Mouse (Mus musculus) right cerebral cortex, postnatal 10 days (tissue): Measurements from ENCODE around the gene 1700011L22Rik.
A peak's percentile ranks its signal among the peaks of the same experiment; 100 is the strongest.

ENCODE experiments used
- DNase-seq, 2 experiments: peaks; one replicate each; pipeline ENCODE4 v3.0.0; 2021; ENCODE audit warnings: low spot score in 2 of 2

The 1700011L22Rik gene

DNA sequence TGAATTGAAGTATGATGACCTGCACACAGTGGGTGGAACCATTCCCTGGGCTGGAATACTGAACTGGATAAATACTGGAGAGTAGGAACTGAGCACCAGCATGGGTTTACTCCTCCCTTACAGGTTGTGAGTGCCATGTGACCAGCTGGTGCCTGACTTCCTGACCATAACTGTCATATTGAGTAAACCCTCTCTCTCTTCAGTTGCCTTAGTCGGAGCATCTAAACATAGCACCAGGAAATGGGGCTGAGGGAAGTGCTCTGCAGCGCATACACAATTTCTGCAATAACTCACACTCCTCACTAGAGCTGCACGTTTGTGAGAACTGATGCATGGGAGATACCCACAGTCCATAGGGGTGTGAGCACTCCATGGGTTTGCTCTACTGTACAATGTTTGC is 9.1 kb downstream of the 1700011L22Rik start:
- no peak for DNase-seq

DNA sequence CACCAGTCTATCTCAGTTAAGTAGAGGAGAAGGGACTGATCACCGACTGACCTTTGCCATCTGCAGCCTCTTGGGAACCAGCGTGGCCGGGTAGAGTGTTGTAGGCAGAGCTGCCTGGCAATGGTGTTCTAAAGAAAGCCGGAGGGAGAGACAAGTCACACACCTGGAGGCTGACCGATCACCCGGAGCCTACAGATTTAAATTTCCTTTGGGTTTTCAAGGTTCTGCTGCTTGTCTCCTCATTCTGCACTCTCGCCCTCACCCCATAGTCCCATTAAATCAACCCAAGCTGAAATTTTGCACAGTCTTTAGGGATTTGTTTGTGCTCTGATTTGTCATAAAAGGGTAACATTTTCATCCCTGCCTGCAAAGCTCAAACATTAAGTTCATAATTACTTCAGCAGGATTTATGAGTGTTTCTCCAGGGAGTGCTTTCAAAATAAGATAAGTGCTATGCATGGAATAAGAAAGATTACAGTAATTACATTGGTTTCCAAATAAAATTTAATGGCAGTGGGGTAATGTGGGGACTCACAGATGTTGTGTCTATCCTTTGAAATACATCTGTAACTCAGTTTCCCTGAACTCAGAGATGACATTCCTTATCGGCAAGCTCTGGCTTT is 19.0 kb downstream of the 1700011L22Rik start:
- no peak for DNase-seq

DNA sequence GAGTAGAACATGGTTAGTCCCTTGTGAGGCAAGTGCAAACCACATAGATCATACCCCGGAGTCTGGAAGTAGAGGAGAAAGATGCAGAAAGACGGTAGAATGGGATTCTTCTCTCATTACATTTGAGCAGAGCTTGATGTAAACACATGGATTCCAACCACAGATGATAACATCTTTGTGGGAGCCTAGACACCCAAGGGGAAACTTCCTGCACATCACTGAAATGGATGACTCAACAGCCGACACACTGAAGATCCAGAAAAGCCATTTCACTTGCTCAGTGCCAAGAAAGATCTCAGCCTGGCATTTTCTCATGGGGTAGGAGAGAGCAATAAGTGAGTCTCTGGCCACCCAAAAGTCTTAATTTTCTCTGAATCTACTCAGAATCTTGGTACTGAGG is 20.5 kb downstream of the 1700011L22Rik start:
- DNase-seq = no peak

DNA sequence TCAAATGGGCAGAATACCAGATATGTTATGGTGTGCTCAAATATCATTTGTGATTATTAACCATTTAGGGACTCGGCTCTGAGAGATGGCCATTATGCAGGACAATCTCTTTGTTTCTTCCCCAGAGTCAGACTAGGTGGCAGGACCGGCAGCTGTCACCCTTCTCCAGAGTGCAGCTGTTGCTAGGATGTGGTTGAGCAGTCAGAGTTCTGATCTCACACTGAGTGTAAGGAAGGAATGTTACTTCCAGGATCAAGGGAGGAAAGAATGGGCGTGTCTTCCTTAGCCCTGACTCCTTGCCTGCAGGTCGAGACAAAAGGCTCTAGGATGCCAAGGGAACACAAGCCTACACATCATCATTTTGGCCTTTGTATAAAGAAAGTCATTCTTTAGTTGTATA is 21.2 kb downstream of the 1700011L22Rik start:
- DNase-seq = no peak

DNA sequence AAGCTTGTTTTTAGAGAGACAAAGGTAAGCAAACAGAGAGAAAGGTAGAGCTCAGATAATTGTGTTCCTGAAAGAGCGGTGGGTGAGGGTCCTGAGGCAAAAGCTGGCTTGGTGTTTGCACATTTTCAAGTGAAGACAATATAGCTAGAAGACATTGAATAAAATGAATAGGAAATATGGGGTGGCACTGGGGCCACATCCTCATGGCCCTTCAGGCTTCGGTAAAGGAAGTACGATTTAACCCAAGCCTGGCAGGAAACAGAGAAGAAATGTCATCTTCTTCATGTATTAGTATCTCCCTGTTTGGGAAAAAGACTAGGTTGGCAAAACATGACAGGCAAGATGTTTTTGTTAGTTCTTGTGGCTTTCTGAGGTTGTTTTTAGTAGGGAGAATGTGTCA is 22.3 kb downstream of the 1700011L22Rik start:
- no peak for DNase-seq

DNA sequence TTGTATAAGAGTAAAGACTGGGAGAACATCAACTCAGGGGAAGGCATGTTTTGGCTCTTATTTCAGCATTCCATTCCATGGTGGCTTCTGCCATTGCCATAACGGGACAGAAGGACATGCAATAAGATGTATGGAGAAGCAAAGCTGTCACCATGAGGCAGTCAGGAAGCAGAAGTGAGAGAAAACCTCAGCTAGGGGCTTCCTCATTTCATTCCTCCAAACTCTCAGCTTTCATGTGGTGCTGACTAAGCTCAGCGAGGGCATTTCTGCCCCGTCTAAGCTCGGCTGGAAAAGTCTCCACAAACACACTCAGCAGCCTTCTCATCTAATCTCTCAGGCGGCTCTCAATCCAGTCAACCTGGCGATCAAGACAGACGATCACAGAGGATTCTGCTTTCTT is 22.8 kb downstream of the 1700011L22Rik start:
- DNase-seq = no peak

DNA sequence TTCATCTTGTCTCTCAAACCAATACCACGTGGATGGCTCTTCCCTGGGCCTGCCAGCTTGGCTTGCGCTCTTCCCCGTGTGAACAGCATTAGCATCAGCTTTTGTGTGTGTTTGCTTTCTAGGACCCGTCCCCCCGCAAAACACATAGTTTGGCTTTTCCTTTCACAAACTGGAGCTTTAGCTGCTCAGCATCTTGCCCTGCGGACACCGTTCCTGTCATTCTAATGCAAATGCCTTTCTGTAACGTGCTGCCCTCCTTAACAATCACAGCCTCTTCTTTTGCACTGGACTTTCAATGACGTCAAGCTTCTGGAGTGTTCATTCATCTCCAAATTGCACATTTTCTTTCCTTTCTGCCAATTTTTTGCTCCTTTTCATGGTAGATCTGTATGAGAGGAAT is 24.0 kb downstream of the 1700011L22Rik start:
- no peak for DNase-seq

DNA sequence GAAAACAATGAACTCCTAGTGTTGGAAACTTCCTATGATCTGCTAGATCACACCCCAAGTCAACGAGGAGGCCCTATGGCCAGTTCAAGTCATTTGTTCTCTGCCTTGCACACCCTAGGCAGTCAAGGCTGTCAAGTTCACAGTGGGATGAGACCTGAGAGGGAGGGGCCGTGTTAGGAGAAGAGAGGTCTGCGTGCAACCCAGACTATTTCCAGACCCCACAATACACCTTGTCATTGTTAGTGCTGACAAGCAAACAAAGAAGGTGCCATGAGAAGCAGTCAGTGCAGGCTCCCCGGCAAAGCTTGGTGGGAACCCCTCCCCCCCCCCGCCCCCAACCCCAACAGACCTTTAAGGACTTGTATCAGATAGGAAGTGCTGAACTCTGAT is 25.6 kb downstream of the 1700011L22Rik start:
- no peak for DNase-seq

DNA sequence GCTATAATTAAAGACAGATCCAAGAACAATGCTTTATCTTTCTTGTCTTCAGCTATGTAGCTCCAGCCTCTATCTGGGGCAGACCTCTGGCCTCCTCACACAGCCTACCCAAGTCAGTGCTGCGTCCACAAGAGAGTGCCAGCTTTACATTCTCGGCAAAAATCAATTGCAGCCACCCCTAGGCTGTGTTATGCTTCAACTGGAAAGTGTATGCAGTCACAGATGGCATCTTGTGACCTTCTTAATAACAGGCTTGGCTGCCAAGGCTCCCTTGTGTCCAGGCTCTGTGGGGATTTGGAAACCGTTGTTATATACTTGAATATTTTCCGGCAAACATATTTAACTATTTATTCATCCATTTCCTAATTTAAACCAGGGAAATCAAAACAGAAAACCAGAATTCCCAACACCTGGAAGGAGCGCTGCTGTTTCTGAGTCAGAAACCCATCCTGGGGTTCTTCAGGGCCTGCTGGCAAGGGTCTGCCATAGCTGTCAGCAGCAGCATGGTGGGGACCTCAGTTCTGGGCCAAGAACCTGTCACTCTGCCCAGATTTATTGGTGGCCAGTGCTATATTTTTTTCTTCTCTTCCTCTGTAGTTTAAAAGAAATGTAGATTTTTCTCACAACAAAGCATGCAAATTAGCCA is 26.1 kb downstream of the 1700011L22Rik start:
- DNase-seq = no peak

DNA sequence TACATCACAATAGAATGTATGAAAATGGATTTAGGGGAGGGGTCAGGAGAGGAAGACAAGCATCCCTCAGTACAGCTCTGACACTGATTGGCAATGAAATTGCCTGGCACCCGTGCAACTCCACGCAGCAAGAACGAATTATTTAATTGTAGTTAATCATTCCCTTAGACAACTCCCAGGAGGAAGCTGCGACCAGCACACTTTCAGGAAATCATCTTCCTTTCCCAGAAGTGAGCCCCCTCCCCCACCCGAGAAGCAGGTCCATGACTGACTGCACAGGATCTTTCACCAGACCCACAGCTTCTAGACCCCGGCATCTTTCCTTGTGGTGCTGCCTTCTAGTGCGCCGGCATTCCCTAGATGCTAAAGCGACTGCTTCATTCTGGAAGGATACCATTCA is 36.7 kb downstream of the 1700011L22Rik start:
- no peak for DNase-seq

DNA sequence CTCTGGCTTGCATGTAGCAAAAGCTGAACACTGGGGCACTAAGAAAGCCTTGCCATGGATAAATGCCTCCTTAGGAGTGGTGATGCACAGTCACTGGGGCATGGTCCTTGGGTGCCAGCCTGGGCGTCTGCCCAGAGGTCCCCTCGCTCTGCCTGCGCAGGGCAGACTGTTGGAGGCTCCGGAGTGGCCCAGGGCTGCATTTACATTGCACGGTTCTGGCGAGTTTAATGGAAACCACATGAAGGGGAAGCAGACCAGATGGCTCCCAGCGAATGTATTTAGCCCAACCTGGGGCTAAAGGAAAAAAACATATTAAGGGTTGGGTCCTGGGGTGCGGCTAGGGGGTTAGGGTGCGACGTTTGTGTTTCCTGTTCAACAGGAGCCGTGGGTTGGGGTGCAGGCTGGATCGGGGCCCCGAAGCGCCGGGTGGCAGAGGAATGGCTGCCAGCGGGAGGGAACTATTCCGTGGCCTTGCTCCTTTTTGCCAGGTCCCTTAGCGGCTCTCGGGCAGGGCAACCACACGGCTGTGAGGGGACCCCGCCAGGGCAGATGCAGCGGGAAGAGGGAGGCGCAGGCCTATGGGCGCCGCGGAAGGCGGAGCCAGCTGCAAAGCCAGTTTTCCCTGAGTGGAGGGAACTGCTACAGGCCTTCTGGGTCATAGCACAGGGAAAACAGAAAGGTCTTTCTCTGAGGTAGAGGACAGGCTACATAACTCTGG is 38.6 kb downstream of the 1700011L22Rik start:
- peak in 1 of 2 experiments; percentile 52 for DNase-seq

DNA sequence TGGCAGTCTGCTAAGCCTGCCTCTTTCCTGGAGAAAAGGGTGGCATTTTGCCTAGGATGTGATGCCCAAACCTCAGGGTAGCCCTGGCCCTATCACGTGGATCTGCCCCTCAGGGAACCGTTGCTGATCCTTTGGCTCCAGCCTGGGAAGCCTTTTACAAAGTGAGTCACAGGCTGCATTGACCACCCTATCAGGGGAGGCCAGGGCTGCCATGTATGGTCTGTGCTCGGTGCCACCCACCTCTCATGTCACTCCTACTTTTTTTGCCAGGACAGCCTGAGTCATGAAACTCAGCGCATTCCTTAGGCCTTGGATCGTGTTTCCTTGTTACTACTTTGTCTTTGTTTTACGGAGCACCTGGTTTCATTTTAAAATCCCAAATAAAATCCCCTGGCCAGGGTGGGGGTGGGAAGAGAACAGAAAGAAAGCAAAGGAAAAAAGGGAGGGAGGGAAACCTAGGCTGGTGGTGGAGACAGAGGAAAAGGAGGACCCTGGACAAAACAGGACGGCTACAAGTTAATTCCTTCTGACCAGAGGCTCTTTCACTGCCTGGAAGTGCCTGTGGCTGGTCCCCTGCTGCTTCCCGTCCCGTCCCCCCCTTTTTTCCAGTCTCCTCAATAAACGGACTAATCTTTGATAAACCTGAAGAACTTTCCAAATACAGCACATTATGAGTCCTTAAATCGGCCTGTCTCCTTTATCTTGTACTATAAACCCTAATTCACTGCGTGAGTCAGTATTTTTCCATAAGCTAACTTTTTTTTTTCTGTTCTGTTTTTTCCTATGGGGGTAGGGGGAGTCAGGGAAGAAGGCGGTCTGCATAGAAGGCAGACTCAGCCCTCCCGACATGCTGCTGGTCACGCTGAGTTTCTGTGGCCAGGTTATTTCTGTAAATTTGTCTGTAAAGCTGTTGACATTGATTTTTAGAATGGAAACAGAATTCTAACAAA is 39.4 kb downstream of the 1700011L22Rik start:
- DNase-seq = no peak

DNA sequence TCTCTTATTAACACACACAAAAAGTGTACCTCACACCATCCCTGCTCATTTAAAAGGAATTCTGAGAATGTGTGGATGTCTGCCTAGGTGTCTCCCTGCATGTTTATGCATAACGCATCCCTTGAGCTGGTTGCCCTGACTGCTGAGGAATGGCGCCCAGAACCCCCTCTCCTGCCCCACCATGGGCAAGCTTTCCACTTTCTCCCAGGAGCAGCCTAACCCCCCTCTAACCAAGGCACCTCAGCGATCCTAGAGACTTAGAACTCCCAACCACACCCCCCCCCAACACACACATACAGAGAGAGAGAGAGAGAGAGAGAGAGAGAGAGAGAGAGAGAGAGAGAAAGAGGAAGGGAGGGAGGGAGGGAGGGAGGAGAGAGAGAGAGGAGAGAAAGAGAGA is 40.2 kb downstream of the 1700011L22Rik start:
- no peak for DNase-seq

DNA sequence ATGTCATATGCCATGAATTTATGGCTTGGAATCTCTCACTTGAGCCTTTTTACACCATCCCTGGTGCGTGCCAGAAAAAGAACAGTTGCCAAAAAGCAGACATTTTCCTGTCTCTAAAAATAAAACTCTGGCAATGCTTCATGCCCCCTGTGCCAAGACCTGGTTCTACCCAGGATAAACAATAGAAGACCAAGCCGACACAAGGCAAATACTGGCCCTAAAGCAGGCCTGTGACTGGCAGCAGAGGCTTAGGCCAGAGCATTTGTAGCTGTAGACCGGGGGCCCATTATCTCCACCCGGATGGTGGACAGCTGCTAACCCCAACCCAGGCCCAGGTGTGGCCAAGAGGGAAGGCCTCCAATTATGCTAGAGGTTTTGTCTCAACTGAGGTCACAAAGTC is 41.5 kb downstream of the 1700011L22Rik start:
- no peak for DNase-seq

DNA sequence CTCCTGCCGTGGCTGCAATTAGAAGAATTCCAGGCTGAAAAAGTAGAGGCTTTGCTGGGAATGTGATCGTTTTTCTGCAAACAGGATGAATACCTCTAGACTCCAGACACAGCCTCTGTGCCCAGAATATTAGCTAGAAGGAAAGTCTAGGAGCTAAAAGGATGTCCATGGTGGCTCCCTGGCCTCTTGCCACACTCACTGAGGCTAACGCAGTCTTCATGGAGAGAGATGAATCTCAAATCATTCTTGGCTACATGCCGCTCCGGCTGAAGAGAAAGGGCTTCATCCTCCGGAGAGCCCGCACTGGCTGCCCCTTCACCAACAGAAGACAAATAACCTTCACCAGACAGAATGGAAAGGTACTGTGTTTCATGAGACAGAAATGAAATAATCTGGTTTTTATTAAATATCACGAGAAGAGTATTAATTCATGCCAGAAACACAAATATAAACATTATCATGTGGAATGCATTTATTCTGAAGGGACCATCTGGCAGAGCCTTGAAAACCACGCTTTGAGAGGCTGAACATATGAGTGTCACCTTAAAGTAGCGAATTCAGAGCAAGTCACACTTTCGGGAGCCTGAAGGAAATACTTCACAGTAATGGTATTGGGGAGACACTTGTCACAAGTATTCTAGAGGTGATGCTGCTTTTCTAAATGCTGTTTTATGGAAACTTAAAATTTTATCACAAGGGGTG is 46.8 kb downstream of the 1700011L22Rik start:
- DNase-seq = peak in 1 of 2 experiments; percentile 41

DNA sequence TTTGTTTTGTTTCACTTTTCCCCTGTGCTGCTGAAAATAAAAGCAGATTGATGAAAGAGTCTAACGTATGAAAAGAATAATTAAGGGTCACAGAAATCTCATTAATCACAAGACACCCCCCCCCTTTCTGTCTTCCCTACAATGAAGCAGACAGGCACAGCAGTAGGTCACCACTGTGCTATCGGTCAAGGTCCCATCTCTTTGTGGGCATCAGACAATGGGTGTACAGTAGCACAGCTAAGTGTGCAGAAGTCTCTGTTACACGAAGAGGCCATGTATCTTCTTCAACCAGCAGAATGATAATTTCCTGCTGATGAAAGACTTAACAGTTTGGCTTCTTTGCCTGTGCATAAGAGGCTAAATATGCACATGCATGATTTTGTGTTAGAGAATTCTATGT is 49.7 kb downstream of the 1700011L22Rik start:
- DNase-seq = no peak

DNA sequence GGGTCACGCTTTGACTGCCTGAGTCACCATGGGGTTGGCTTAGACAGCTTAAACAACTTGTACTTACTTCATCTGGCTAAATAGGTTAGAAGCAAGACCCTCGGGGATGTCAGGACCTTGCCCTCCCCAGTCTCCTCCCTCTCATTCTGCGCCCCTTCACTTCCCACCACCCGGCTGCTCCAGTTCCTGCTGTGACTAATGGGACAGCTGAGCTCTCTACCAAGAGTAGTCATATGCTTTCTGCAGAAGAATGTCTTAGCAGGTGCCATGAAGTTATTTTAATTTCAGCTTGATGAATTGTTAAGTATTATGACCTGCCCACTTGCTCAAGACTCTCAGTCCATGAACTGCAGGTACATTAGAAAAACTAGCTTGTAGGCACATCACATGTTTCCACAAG is 51.9 kb downstream of the 1700011L22Rik start:
- no peak for DNase-seq

DNA sequence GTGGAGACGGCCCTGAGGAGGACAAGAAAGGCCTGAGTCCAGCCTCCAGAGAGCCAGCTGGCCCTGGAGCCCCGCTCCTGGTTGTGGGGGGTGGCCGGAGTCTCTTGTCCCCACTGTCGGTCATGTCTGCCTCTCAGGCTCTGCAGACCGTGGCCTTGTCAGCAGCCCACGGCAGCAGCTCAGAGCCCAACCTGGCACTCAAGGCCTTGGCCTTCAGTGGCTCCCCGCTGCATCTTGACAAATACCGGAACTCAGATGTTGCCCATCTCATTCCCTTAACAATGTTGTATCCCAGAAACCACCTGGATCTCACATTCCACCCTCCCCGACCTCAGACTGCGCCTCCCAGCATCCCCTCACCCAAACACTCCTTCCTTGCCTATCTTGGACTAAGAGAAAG is 58.3 kb downstream of the 1700011L22Rik start:
- DNase-seq = no peak

DNA sequence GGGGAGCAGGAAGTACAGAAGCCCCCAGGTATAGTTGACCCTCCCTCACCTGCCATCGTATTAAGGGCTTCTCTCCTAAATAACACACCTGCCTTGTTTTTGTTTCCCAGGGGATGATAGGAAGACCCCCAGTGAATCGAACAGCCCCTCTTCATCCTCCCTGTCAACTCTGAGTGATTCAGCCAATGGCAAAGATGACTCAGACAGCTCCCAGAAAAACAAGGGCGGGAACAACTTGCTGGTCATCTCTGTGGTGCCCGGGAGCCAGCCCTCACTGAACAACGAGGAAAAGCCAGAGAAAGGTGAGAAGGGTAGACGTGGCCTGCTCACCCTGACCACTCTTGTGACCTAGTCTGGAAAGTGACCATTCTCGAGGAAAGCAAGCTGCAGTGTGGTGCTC is 62.9 kb downstream of the 1700011L22Rik start:
- no peak for DNase-seq

DNA sequence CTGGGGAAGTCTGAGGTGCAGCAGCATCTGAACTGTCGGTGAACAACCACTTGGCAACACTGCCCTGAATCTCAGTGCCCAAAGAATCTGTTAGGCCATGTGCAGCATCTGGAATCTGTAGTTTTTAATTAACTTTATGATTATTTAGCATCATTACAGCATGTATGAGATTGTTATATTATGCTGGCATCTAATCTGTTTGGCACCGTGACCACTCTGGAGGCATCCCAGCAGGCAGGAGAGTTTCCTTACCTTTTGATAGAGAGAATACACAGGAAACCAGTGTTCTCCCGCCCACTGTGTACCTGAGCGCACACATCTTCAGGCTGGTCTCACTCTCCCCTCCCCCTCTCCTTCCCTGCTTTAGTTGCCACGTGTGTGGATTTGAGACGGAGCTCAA is 68.7 kb downstream of the 1700011L22Rik start:
- peak in 1 of 2 experiments; percentile 38 for DNase-seq

DNA sequence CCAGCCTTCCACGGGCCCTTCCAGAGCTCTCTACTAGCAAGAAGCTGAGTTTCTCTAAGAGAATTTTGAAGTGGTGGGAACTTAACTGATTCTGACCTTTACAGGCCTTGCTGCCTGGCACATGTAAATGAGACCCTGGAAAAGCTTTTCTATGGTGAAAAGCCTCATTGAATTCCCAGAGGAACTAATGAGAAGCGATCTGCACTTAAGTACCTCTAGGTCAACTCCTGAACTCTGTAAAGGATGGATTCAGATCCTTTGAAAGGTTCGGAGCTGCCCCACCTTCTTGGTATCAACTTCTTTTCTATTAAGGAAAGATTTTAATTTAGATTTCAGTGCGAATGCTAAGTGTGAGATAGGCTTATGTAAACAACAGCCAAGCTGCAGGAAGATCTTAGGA is 72.4 kb downstream of the 1700011L22Rik start:
- no peak for DNase-seq
